Mouse (Mus musculus): ENCODE measurements around the gene Tmem102.

The Tmem102 gene

GRCm38 (mm10) chr11:69758971-69759721 lies 46.3 kb downstream of the Tmem102 start:
- peak in 1 of 2 experiments; percentile 62 for DNase-seq (ENCODE audit: low read depth in 2 of 2, low spot score in 2 of 2)

GRCm38 (mm10) chr11:69758478-69758970 lies 46.9 kb downstream of the Tmem102 start, which contains the start of gene Polr2a:
Gene Polr2a (minus strand): TSS chr11:69758637.
- DNase-seq (ENCODE audit: low read depth in 2 of 2, low spot score in 2 of 2), result peak; percentile 99 to 100

- DNase-seq (ENCODE audit: low read depth in 2 of 2, low spot score in 2 of 2), result peak; percentile 96
These were observed 47.4 kb downstream of the Tmem102 start for GRCm38 (mm10) chr11:69758090-69758456.

GRCm38 (mm10) chr11:69757303-69758089 lies 47.9 kb downstream of the Tmem102 start:
- DNase-seq (ENCODE audit: low read depth in 2 of 2, low spot score in 2 of 2), result no peak

- peak in 1 of 2 experiments; percentile 65 for DNase-seq (ENCODE audit: low read depth in 2 of 2, low spot score in 2 of 2)
These were observed 50.7 kb downstream of the Tmem102 start for GRCm38 (mm10) chr11:69754701-69755100.

- no peak for DNase-seq (ENCODE audit: low read depth in 2 of 2, low spot score in 2 of 2)
These were observed 51.2 kb downstream of the Tmem102 start for GRCm38 (mm10) chr11:69754233-69754632.

Data from CD8-positive naive resting alpha-beta T cell, adult 2 months (primary cell).